Mouse (Mus musculus): ENCODE data around the gene 4933405L10Rik. TPM values are rescaled to one million over a fixed set of nuclear protein-coding genes. Genes with fewer than 3 reads are reported as not detected.

The 4933405L10Rik gene
- polyA plus RNA-seq, 1 experiment from 2014 or later = not detected

GRCm38 (mm10) chr8:105704146-105704812 is 3.2 kb upstream of the 4933405L10Rik start:
- WGBS = 93% methylated on average over 34 of the region's 34 CpGs
- ATAC-seq (ENCODE audit: insufficient number of reproducible peaks, insufficient read depth, low FRiP score, low read depth) = no peak
- H3K4me2 ChIP-seq (replicated peaks; ENCODE audit: low read depth, low read length) = no peak overlapping the region

GRCm38 (mm10) chr8:105704955-105705354 is 2.5 kb upstream of the 4933405L10Rik start:
- Histone ChIP-seq H3K9ac (replicated peaks; ENCODE audit: low read depth, low read length) (no peak overlapping the region), H3K36me3 (ENCODE audit: control insufficient read depth, insufficient read depth, low read length) (peaks cover 5% of the 10 kb centered on the region), H3K9me3 (ENCODE audit: control insufficient read depth, low read depth, low read length) (no peaks in the 10 kb centered on the region), H3K4me2 (replicated peaks; ENCODE audit: low read depth, low read length) (no peak overlapping the region), H3K4me3 (ENCODE audit: low read depth, low read length) (no peak overlapping the region), H3K27me3 (ENCODE audit: control insufficient read depth, insufficient read depth, low read length) (no peaks in the 10 kb centered on the region), H3K4me1 (ENCODE audit: control insufficient read depth, insufficient read depth, low read length) (peaks cover 15% of the 10 kb centered on the region), H3K27ac (ENCODE audit: low read length) (no peak overlapping the region)
- WGBS = 92% methylated on average over 6 of the region's 6 CpGs
- no peak for ATAC-seq (ENCODE audit: insufficient number of reproducible peaks, insufficient read depth, low FRiP score, low read depth)

More at GRCm38 (mm10) chr8:105704146-105704812, 3.2 kb upstream of the 4933405L10Rik start:
- H3K4me3 ChIP-seq (ENCODE audit: low read depth, low read length) = no peak overlapping the region
- H3K4me1 ChIP-seq (ENCODE audit: control insufficient read depth, insufficient read depth, low read length) = peaks cover 17% of the 10 kb centered on the region
- H3K36me3 ChIP-seq (ENCODE audit: control insufficient read depth, insufficient read depth, low read length) = peaks cover 5% of the 10 kb centered on the region
- H3K9me3 ChIP-seq (ENCODE audit: control insufficient read depth, low read depth, low read length) = no peaks in the 10 kb centered on the region
- no peak overlapping the region for H3K9ac ChIP-seq (replicated peaks; ENCODE audit: low read depth, low read length)
- H3K27ac ChIP-seq (ENCODE audit: low read length) = no peak overlapping the region
- H3K27me3 ChIP-seq (ENCODE audit: control insufficient read depth, insufficient read depth, low read length) = no peaks in the 10 kb centered on the region

- Histone ChIP-seq H3K4me1 (ENCODE audit: control insufficient read depth, insufficient read depth, low read length) (peaks cover 11% of the 10 kb centered on the region), H3K36me3 (ENCODE audit: control insufficient read depth, insufficient read depth, low read length) (peaks cover 5% of the 10 kb centered on the region), H3K4me2 (replicated peaks; ENCODE audit: low read depth, low read length) (peak overlapping the region; percentile 94), H3K4me3 (ENCODE audit: low read depth, low read length) (no peak overlapping the region), H3K27ac (ENCODE audit: low read length) (no peak overlapping the region), H3K9me3 (ENCODE audit: control insufficient read depth, low read depth, low read length) (no peaks in the 10 kb centered on the region), H3K27me3 (ENCODE audit: control insufficient read depth, insufficient read depth, low read length) (no peaks in the 10 kb centered on the region), H3K9ac (replicated peaks; ENCODE audit: low read depth, low read length) (no peak overlapping the region)
- WGBS = 83% methylated on average over 12 of the region's 12 CpGs
- ATAC-seq (ENCODE audit: insufficient number of reproducible peaks, insufficient read depth, low FRiP score, low read depth) = no peak
These were observed 1.0 kb upstream of the 4933405L10Rik start for GRCm38 (mm10) chr8:105706426-105706825.

- H3K27ac ChIP-seq (ENCODE audit: low read length) = no peak overlapping the region
- no peak overlapping the region for H3K9ac ChIP-seq (replicated peaks; ENCODE audit: low read depth, low read length)
These were observed 1.2 kb downstream of the 4933405L10Rik start for GRCm38 (mm10) chr8:105708675-105709074.

GRCm38 (mm10) chr8:105709317-105709716 is 1.9 kb downstream of the 4933405L10Rik start:
- no peaks in the 10 kb centered on the region; the same call in 1 of the 2 replicates for H3K36me3 ChIP-seq (ENCODE audit: control insufficient read depth, insufficient read depth, low read length)
- no peak overlapping the region for H3K4me3 ChIP-seq (ENCODE audit: low read depth, low read length)
- WGBS = 77% methylated on average over 13 of the region's 14 CpGs
- H3K27ac ChIP-seq (ENCODE audit: low read length) = no peak overlapping the region
- no peak overlapping the region for H3K4me2 ChIP-seq (replicated peaks; ENCODE audit: low read depth, low read length)
- ATAC-seq (ENCODE audit: insufficient number of reproducible peaks, insufficient read depth, low FRiP score, low read depth) = no peak
- H3K9me3 ChIP-seq (ENCODE audit: control insufficient read depth, low read depth, low read length) = no peaks in the 10 kb centered on the region
- H3K27me3 ChIP-seq (ENCODE audit: control insufficient read depth, insufficient read depth, low read length) = no peaks in the 10 kb centered on the region
- H3K9ac ChIP-seq (replicated peaks; ENCODE audit: low read depth, low read length) = no peak overlapping the region
- H3K4me1 ChIP-seq (ENCODE audit: control insufficient read depth, insufficient read depth, low read length) = peaks cover 11% of the 10 kb centered on the region; the same call in 1 of the 2 replicates

More at GRCm38 (mm10) chr8:105708675-105709074, 1.2 kb downstream of the 4933405L10Rik start:
- Histone ChIP-seq H3K4me2 (replicated peaks; ENCODE audit: low read depth, low read length) (no peak overlapping the region), H3K4me3 (ENCODE audit: low read depth, low read length) (no peak overlapping the region), H3K4me1 (ENCODE audit: control insufficient read depth, insufficient read depth, low read length) (peaks cover 11% of the 10 kb centered on the region; the same call in 1 of the 2 replicates), H3K36me3 (ENCODE audit: control insufficient read depth, insufficient read depth, low read length) (peaks cover 1% of the 10 kb centered on the region; the same call in 1 of the 2 replicates), H3K9me3 (ENCODE audit: control insufficient read depth, low read depth, low read length) (no peaks in the 10 kb centered on the region), H3K27me3 (ENCODE audit: control insufficient read depth, insufficient read depth, low read length) (no peaks in the 10 kb centered on the region)
- WGBS = 92% methylated on average over 8 of the region's 8 CpGs
- ATAC-seq (ENCODE audit: insufficient number of reproducible peaks, insufficient read depth, low FRiP score, low read depth) = no peak

GRCm38 (mm10) chr8:105712286-105712685 is 4.8 kb downstream of the 4933405L10Rik start:
- no peak for ATAC-seq (ENCODE audit: insufficient number of reproducible peaks, insufficient read depth, low FRiP score, low read depth)
- H3K4me2 ChIP-seq (replicated peaks; ENCODE audit: low read depth, low read length) = no peak overlapping the region
- peaks cover 2% of the 10 kb centered on the region; the same call in 1 of the 2 replicates for H3K4me1 ChIP-seq (ENCODE audit: control insufficient read depth, insufficient read depth, low read length)
- H3K9me3 ChIP-seq (ENCODE audit: control insufficient read depth, low read depth, low read length) = no peaks in the 10 kb centered on the region
- H3K9ac ChIP-seq (replicated peaks; ENCODE audit: low read depth, low read length) = no peak overlapping the region
- 79% methylated on average over 3 of the region's 3 CpGs for WGBS
- H3K36me3 ChIP-seq (ENCODE audit: control insufficient read depth, insufficient read depth, low read length) = 0 out of 2 replicates have a peak, but pooled peaks cover 5% of the 10 kb centered on the region
- H3K4me3 ChIP-seq (ENCODE audit: low read depth, low read length) = no peak overlapping the region
- no peak overlapping the region for H3K27ac ChIP-seq (ENCODE audit: low read length)
- no peaks in the 10 kb centered on the region for H3K27me3 ChIP-seq (ENCODE audit: control insufficient read depth, insufficient read depth, low read length)

GRCm38 (mm10) chr8:105714139-105714538 is 6.7 kb downstream of the 4933405L10Rik start:
- Histone ChIP-seq H3K4me1 (ENCODE audit: control insufficient read depth, insufficient read depth, low read length) (no peaks in the 10 kb centered on the region), H3K9me3 (ENCODE audit: control insufficient read depth, low read depth, low read length) (no peaks in the 10 kb centered on the region), H3K36me3 (ENCODE audit: control insufficient read depth, insufficient read depth, low read length) (0 out of 2 replicates have a peak, but pooled peaks cover 5% of the 10 kb centered on the region), H3K27me3 (ENCODE audit: control insufficient read depth, insufficient read depth, low read length) (no peaks in the 10 kb centered on the region), H3K4me2 (replicated peaks; ENCODE audit: low read depth, low read length) (no peak overlapping the region), H3K4me3 (ENCODE audit: low read depth, low read length) (no peak overlapping the region), H3K9ac (replicated peaks; ENCODE audit: low read depth, low read length) (no peak overlapping the region), H3K27ac (ENCODE audit: low read length) (no peak overlapping the region)
- 0 out of 2 replicates have a peak, but pooled peaks have one; percentile 21 for ATAC-seq (ENCODE audit: insufficient number of reproducible peaks, insufficient read depth, low FRiP score, low read depth)
- WGBS = 9% methylated on average over 3 of the region's 3 CpGs

- 0 out of 2 replicates have a peak, but pooled peaks cover 5% of the 10 kb centered on the region for H3K36me3 ChIP-seq (ENCODE audit: control insufficient read depth, insufficient read depth, low read length)
- H3K4me2 ChIP-seq (replicated peaks; ENCODE audit: low read depth, low read length) = no peak overlapping the region
- no peak overlapping the region for H3K9ac ChIP-seq (replicated peaks; ENCODE audit: low read depth, low read length)
- H3K27me3 ChIP-seq (ENCODE audit: control insufficient read depth, insufficient read depth, low read length) = no peaks in the 10 kb centered on the region
- no peak overlapping the region for H3K4me3 ChIP-seq (ENCODE audit: low read depth, low read length)
- H3K9me3 ChIP-seq (ENCODE audit: control insufficient read depth, low read depth, low read length) = no peaks in the 10 kb centered on the region
- ATAC-seq (ENCODE audit: insufficient number of reproducible peaks, insufficient read depth, low FRiP score, low read depth) = no peak; the same call in 1 of the 2 replicates
- peak overlapping the region; percentile 67; the same call in 1 of the 2 replicates for H3K27ac ChIP-seq (ENCODE audit: low read length)
- 62% methylated on average over 6 of the region's 6 CpGs for WGBS
- H3K4me1 ChIP-seq (ENCODE audit: control insufficient read depth, insufficient read depth, low read length) = no peaks in the 10 kb centered on the region
These were observed 7.6 kb downstream of the 4933405L10Rik start for GRCm38 (mm10) chr8:105715042-105715441.

Measured in stomach, embryonic 14.5 days (tissue).